Comparison of ENCODE assay signal across 12 mouse cellular contexts in the genomic region with DNA sequence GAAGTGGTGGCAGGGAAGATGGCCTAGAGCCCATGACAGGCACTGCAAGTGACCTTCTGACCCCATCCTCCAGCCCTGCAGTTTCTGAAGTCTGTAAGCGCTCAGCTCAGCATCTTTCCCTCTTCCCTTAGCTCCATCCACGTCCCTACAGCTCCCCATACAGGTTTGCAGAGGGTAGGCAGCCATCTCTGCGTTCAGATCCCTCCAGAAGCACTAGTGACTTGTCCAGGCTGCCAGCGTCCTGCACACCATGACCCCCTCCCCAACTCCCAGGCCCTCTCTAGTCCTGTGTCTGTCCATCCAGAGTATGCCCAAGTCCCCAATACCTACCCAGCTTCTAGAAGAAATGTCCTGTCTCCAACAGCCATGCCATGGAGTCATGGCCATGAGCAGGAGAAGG. TPM values are rescaled to one million over a fixed set of nuclear protein-coding genes. Genes with fewer than 3 reads are reported as not detected.
DNase-seq lines count a peak whose midpoint lies in the region; ATAC-seq and TF ChIP-seq lines count a peak whose summit lies in the region.
"Had no signal": no experiment of that assay in that cellular context is flagged by ENCODE, and none has a peak within 500 bp of the region (broad histone marks: within the 10 kb centered on the region; RNA-seq: fewer than 3 reads in every experiment).

No protein-coding gene starts in this region.

- no peaks in the 10 kb centered on the region for H3K27me3 ChIP-seq in hindbrain, embryonic 10.5 days (ENCODE audit: insufficient read depth, poor library complexity, severe bottlenecking)
- no peaks in the 10 kb centered on the region for H3K27me3 ChIP-seq in hindbrain, embryonic 14.5 days (ENCODE audit: control insufficient read depth, insufficient read depth, low read length)
- no peaks in the 10 kb centered on the region for H3K27me3 ChIP-seq in neural tube, embryonic 15.5 days (replicated peaks)
- H3K27me3 ChIP-seq in hindbrain, postnatal 0 days (ENCODE audit: insufficient read depth, low read length), result no peaks in the 10 kb centered on the region
- H3K27me3 ChIP-seq: embryonic facial prominence, embryonic 15.5 days; liver, embryonic 12.5 days had no signal

- no peak overlapping the region for H3K9ac ChIP-seq in hindbrain, embryonic 14.5 days
- no peak overlapping the region for H3K9ac ChIP-seq in neural tube, embryonic 15.5 days (replicated peaks)
- no peak overlapping the region for H3K9ac ChIP-seq in hindbrain, postnatal 0 days (replicated peaks; ENCODE audit: low read length)
- H3K9ac ChIP-seq: embryonic facial prominence, embryonic 15.5 days; liver, embryonic 12.5 days had no signal

- TF ChIP-seq CTCF in hindbrain, postnatal 0 days (IDR thresholded peaks at IDR 0.05; ENCODE audit: low read depth), result peak; percentile 76

- H3K4me2 ChIP-seq in hindbrain, embryonic 14.5 days (replicated peaks), result no peak overlapping the region
- H3K4me2 ChIP-seq in neural tube, embryonic 15.5 days, result no peak overlapping the region
- no peak overlapping the region for H3K4me2 ChIP-seq in hindbrain, postnatal 0 days (ENCODE audit: low read depth, low read length)
- H3K4me2 ChIP-seq: embryonic facial prominence, embryonic 15.5 days; liver, embryonic 12.5 days had no signal

- 39% methylated on average over 4 of the region's 4 CpGs for WGBS in hindbrain, embryonic 10.5 days
- WGBS in hindbrain, embryonic 14.5 days, result 47% methylated on average over 4 of the region's 4 CpGs
- 51% methylated on average over 4 of the region's 4 CpGs for WGBS in neural tube, embryonic 15.5 days
- 49% methylated on average over 4 of the region's 4 CpGs for WGBS in hindbrain, postnatal 0 days

- 0 out of 2 replicates have a peak overlapping the region, but pooled peaks have one; percentile 1 for H3K27ac ChIP-seq in hindbrain, embryonic 10.5 days
- no peak overlapping the region for H3K27ac ChIP-seq in hindbrain, embryonic 14.5 days
- H3K27ac ChIP-seq in neural tube, embryonic 15.5 days (replicated peaks), result no peak overlapping the region
- H3K27ac ChIP-seq in hindbrain, postnatal 0 days, result no peak overlapping the region
- H3K27ac ChIP-seq: liver, embryonic 12.5 days had no signal

- H3K4me1 ChIP-seq in hindbrain, embryonic 10.5 days (replicated peaks), result peaks cover 40% of the 10 kb centered on the region
- H3K4me1 ChIP-seq in hindbrain, embryonic 14.5 days (replicated peaks; ENCODE audit: control insufficient read depth, insufficient read depth, low read length), result peaks cover 21% of the 10 kb centered on the region
- peaks cover 22% of the 10 kb centered on the region for H3K4me1 ChIP-seq in neural tube, embryonic 15.5 days
- H3K4me1 ChIP-seq in hindbrain, postnatal 0 days (ENCODE audit: insufficient read depth, low read length), result peaks cover 12% of the 10 kb centered on the region; the same call in 1 of the 2 replicates

- no peaks in the 10 kb centered on the region for H3K36me3 ChIP-seq in hindbrain, embryonic 10.5 days
- H3K36me3 ChIP-seq in hindbrain, embryonic 14.5 days (replicated peaks; ENCODE audit: control insufficient read depth, insufficient read depth), result no peaks in the 10 kb centered on the region
- no peaks in the 10 kb centered on the region for H3K36me3 ChIP-seq in neural tube, embryonic 15.5 days
- no peaks in the 10 kb centered on the region for H3K36me3 ChIP-seq in hindbrain, postnatal 0 days (ENCODE audit: insufficient read depth, low read length)
- H3K36me3 ChIP-seq: embryonic facial prominence, embryonic 15.5 days; liver, embryonic 12.5 days had no signal

- no peak; the same call in 1 of the 2 replicates for ATAC-seq in hindbrain, embryonic 14.5 days (ENCODE audit: low FRiP score)
- peak; percentile 58; the same call in 1 of the 2 replicates for ATAC-seq in neural tube, embryonic 15.5 days (ENCODE audit: low FRiP score)
- ATAC-seq in hindbrain, postnatal 0 days, result peak; percentile 63
- ATAC-seq: liver, embryonic 12.5 days had no signal

- DNase-seq in adrenal gland, postnatal 14 days, result peak; percentile 28
- no peak for DNase-seq in adrenal gland, adult 8-10 months
- no peak for DNase-seq in hindbrain, embryonic 10.5 days (ENCODE audit: low spot score)
- no peak for DNase-seq in hindbrain, embryonic 14.5 days (ENCODE audit: low spot score)
- DNase-seq in neural tube, embryonic 10.5 days (ENCODE audit: extremely low spot score, low spot score), result no peak
- peak; percentile 69 for DNase-seq in hindbrain, postnatal 0 days (ENCODE audit: low spot score)
- DNase-seq in liver, result no peak
- DNase-seq: kidney, postnatal 14 days; lung, postnatal 4 days had no signal

- no peak overlapping the region for H3K4me3 ChIP-seq in hindbrain, embryonic 10.5 days
- H3K4me3 ChIP-seq in hindbrain, embryonic 14.5 days (replicated peaks; ENCODE audit: low read length), result no peak overlapping the region
- H3K4me3 ChIP-seq in neural tube, embryonic 15.5 days (replicated peaks), result no peak overlapping the region
- no peak overlapping the region for H3K4me3 ChIP-seq in hindbrain, postnatal 0 days (ENCODE audit: low read length)
- H3K4me3 ChIP-seq: embryonic facial prominence, embryonic 15.5 days; liver, embryonic 12.5 days had no signal

- H3K9me3 ChIP-seq in hindbrain, embryonic 10.5 days, result no peaks in the 10 kb centered on the region
- no peaks in the 10 kb centered on the region for H3K9me3 ChIP-seq in hindbrain, embryonic 14.5 days (ENCODE audit: control insufficient read depth, low read length)
- H3K9me3 ChIP-seq in neural tube, embryonic 15.5 days (replicated peaks), result no peaks in the 10 kb centered on the region
- H3K9me3 ChIP-seq in hindbrain, postnatal 0 days (ENCODE audit: low read length), result no peaks in the 10 kb centered on the region
- H3K9me3 ChIP-seq: embryonic facial prominence, embryonic 15.5 days; liver, embryonic 12.5 days had no signal

RNA-seq across cellular contexts. Expression of gene Mapkapk3, which starts 11.6 kb away (rescaled TPM):
- total RNA-seq in adrenal gland, postnatal 14 days (2021), result 34.9 and 42.8 TPM in 2 replicates
- 10 to 100 TPM; 32.7 to 41.4 (median 34.9) TPM for total RNA-seq in adrenal gland, adult 8-10 months (2022)
- polyA plus RNA-seq in hindbrain, embryonic 10.5 days (2016; fragmentation: Nextera tagmentation; extraction: Ambion mirVana), result 4.9 and 5.1 TPM in 2 replicates
- 1.9 and 2.3 TPM in 2 replicates for polyA plus RNA-seq in hindbrain, embryonic 14.5 days (2014; fragmentation: Nextera tagmentation; extraction: Ambion mirVana)
- 2.2 and 9.4 TPM in 2 replicates for polyA plus RNA-seq in neural tube, embryonic 15.5 days (2015; fragmentation: Nextera tagmentation; extraction: Ambion mirVana)
- 3.5 and 3.8 TPM in 2 replicates for total RNA-seq in hindbrain, postnatal 0 days (2014; rRNA removed)
- 2.6 and 3.0 TPM in 2 replicates for polyA plus RNA-seq in hindbrain, postnatal 0 days (2015; fragmentation: Nextera tagmentation; extraction: Ambion mirVana)

RNA-seq across cellular contexts. Expression of gene Cish, which starts 17.7 kb away (rescaled TPM):
- 20.5 and 63.5 TPM in 2 replicates for total RNA-seq in adrenal gland, postnatal 14 days (2021)
- total RNA-seq in adrenal gland, adult 8-10 months (2022), result 10 to 100 TPM in 1 of 4 experiments, 1 to 10 TPM in 3; 4.1 to 62.8 (median 6.5) TPM
- 8.8 and 9.7 TPM in 2 replicates for polyA plus RNA-seq in hindbrain, embryonic 10.5 days (2016; fragmentation: Nextera tagmentation; extraction: Ambion mirVana)
- 6.0 and 6.7 TPM in 2 replicates for polyA plus RNA-seq in hindbrain, embryonic 14.5 days (2014; fragmentation: Nextera tagmentation; extraction: Ambion mirVana)
- 12.6 and 15.5 TPM in 2 replicates for polyA plus RNA-seq in neural tube, embryonic 15.5 days (2015; fragmentation: Nextera tagmentation; extraction: Ambion mirVana)
- 2.8 and 5.3 TPM in 2 replicates for total RNA-seq in hindbrain, postnatal 0 days (2014; rRNA removed)
- polyA plus RNA-seq in hindbrain, postnatal 0 days (2015; fragmentation: Nextera tagmentation; extraction: Ambion mirVana), result 8.6 and 8.8 TPM in 2 replicates

RNA-seq across cellular contexts. Expression of gene Dock3, which starts 46.4 kb away (rescaled TPM):
- 3.4 and 4.2 TPM in 2 replicates for total RNA-seq in adrenal gland, postnatal 14 days (2021)
- 10 to 100 TPM in 2 of 4 experiments, 1 to 10 TPM in 2; 6.1 to 14.8 (median 10.0) TPM for total RNA-seq in adrenal gland, adult 8-10 months (2022)
- 4.8 and 5.1 TPM in 2 replicates for polyA plus RNA-seq in hindbrain, embryonic 10.5 days (2016; fragmentation: Nextera tagmentation; extraction: Ambion mirVana)
- polyA plus RNA-seq in hindbrain, embryonic 14.5 days (2014; fragmentation: Nextera tagmentation; extraction: Ambion mirVana), result 25.7 and 27.9 TPM in 2 replicates
- polyA plus RNA-seq in neural tube, embryonic 15.5 days (2015; fragmentation: Nextera tagmentation; extraction: Ambion mirVana), result 18.6 and 26.7 TPM in 2 replicates
- 43.4 and 52.4 TPM in 2 replicates for total RNA-seq in hindbrain, postnatal 0 days (2014; rRNA removed)
- 21.6 and 23.9 TPM in 2 replicates for polyA plus RNA-seq in hindbrain, postnatal 0 days (2015; fragmentation: Nextera tagmentation; extraction: Ambion mirVana)

Comparison
In these comparisons a context has a peak if more than half of its experiments do, and no peak if none do; other contexts are left out.
1. DNase-seq: peak in adrenal gland, postnatal 14 days (single experiment) and hindbrain, postnatal 0 days (single experiment); none in adrenal gland, adult 8-10 months (single experiment), hindbrain, embryonic 10.5 days (single experiment), hindbrain, embryonic 14.5 days (single experiment), neural tube, embryonic 10.5 days (single experiment) and liver (single experiment).